Mouse (Mus musculus): ENCODE data around the gene Uaca. TPM values are rescaled to one million over a fixed set of nuclear protein-coding genes. Genes with fewer than 3 reads are reported as not detected.

Uaca gene
- total RNA-seq, 4 experiments from 2014 or later = 122 to 163 (median 140) TPM

DNA sequence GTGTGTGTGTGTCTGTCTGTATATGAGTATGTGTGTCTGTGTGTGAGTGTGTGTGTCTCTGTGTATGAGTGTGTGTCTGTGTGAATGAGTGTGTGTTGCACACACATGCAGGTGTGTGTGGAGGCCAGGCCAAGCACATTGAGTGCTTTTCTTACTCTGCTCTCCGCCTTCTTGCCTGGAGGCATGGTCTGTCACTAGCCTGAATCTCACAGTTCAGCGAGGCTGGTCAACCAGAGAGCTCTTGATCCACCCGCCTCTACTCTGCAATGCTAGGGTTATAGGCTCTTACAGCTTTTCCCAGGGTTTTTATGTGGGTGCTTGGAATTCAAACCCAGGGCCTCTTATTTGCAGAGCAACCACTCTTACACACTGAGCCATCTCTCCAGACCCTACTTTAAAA, 84.3 kb downstream of the Uaca start:
- DNase-seq (ENCODE audit: low spot score in 2 of 2) = no peak

DNA sequence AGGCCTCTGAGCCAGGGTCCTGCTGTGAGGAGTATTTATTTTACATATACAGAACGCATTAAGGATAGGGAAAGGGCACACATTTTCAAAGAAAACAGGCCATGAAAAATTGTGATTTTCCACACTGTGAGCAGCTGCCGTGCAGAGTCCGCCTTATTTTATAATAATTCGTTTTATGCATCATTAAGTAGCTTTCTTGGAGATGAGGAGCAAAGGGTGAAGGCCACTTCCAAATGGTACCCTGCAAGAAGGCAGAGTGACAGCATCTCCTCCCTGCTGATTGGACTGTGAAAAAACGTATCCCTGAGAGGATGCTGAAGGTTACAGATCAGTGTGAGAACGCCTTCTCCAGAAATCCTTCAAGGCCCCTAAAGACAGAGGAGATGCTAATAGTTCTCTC, 90.8 kb downstream of the Uaca start:
- no peak for DNase-seq (ENCODE audit: low spot score in 2 of 2)

- DNase-seq (ENCODE audit: low spot score in 2 of 2) = no peak
Observed at GRCm38 (mm10) chr9:60886431-60887371, 92.4 kb downstream of the Uaca start.

- DNase-seq (ENCODE audit: low spot score in 2 of 2) = no peak
Observed at GRCm38 (mm10) chr9:60887389-60887811, 93.1 kb downstream of the Uaca start.

DNA sequence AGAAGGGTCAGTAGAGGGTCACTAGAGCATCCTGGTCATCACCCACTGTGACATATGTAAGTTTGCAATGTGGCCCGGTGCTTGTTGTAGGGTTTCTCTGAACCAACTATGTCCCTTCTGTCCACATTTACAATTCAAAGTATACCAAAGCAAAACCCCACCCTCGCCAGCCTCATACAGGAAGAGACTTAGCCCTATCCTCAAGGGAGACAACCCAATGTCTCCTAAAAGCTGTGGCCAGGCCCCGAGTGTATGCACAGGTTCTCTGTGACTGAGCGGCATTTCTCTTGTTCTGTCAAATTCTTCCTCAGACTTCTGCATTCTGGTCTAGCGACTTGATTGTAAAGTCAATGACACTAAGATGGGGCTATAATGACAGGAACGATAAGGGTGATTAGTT, 99.2 kb downstream of the Uaca start:
- no peak for DNase-seq (ENCODE audit: low spot score in 2 of 2)

- DNase-seq (ENCODE audit: low spot score in 2 of 2) = no peak
Observed at GRCm38 (mm10) chr9:60895486-60896110, 101.3 kb downstream of the Uaca start.

DNA sequence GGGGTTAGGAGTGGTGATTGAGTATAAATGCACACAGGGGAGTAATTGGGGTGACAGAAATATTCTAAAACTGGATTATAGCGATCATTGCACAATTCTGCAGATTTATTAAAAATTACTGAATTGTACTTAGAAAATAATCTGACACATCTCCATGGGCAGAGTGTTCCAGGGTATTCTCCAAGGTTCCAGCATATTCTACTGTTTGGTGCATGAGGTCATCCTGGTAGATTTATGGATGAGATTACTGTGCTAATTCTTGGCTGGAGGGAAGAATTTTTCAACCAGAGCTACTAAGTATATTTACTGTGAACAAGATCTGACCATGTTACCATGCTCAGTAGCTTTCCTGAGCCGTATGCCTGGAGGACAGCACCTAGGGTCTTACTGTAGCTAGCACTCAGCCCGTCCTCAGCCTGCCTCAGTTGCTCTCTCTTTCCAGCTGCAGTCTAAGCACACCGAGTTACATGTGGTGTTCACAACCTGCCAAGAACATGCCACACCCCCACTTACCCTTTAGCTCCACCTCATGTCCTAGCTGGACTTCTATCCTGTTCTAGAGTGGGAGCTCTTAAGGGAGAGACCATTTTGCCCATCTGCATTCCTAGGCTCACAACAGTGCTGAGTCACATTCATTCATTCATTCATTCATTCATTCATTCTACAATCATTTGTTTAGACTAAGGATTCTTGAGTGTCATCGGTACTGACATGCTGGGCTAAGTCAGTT, 104.1 kb downstream of the Uaca start:
- DNase-seq (ENCODE audit: low spot score in 2 of 2) = no peak

- no peak for DNase-seq (ENCODE audit: low spot score in 2 of 2)
Observed at GRCm38 (mm10) chr9:60899201-60899600, 104.9 kb downstream of the Uaca start.

- no peak for DNase-seq (ENCODE audit: low spot score in 2 of 2)
Observed at GRCm38 (mm10) chr9:60899797-60900459, 105.6 kb downstream of the Uaca start.

DNA sequence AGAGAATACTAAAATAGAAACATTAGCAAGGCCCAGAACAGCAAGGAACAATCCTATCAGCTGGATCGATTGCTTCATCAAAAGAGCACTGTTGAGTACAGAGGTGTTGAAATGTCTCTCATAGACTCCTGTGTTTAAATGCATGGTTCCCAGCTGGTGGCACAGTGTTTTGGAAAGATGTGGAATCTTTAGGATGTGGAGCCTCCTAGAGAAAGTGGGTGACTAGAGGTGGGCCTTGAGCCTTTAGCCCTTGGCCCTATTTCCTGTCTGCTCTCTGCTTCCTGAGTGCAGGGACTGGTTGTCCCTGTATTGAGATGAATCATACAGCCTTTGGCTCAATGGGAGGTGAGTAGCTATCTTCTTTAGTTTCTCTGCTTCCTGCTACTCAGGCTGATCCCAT, 117.9 kb downstream of the Uaca start:
- DNase-seq (ENCODE audit: low spot score in 2 of 2) = no peak

DNA sequence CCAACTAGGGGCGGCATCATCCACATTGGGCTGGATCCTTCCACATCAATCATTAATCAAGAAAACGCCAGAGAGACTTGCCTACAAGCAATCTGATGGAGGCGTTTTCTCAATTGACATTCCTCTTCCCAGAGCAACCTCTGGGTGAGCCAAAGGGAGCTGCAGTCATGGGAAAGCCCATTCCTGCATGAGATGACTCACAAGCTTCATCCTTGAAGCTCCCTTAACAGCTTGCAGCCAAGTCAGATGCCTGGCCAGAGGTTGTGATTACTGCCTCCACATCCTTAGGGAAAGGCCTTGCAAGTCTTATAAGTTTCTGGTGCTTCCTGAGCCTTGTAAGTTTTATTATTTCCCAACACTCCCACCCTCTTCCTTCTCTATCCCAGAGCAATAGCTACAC, 119.3 kb downstream of the Uaca start:
- no peak for DNase-seq (ENCODE audit: low spot score in 2 of 2)

DNA sequence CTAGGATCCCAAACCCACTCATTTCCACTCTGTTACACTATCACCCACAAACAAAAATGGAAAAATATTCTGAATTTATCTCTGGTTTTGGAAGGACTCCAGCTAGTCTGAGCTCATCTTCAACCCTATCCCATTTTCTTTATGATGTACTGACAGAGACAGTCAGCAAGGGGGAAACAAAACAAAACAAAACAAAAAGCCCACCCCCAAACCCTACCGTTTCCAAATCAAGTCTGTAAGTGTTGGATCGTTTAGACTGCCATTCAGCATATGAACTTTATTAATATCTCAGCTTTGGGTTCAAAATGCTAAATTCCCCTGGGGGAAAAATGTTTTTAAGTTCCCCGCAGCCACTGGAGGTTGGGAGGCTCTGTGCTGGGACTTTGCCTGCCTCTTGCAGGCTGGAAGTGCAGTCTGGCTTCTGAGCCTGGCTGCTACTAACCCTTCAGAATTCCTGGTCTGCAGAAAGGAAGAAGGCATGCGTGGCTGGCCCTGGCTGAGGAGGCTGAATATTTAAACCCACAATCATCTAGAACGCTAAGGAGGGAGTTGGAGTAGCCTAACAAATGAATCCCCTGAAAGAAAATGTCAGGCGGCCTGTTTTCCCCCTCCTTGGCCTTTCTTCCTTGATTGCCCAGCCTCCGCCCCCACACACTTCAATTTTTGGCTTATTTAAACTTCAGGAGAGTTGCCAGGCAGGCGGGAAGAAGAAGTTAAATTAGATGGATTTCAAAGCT, 125.8 kb downstream of the Uaca start:
- DNase-seq (ENCODE audit: low spot score in 2 of 2) = no peak

DNA sequence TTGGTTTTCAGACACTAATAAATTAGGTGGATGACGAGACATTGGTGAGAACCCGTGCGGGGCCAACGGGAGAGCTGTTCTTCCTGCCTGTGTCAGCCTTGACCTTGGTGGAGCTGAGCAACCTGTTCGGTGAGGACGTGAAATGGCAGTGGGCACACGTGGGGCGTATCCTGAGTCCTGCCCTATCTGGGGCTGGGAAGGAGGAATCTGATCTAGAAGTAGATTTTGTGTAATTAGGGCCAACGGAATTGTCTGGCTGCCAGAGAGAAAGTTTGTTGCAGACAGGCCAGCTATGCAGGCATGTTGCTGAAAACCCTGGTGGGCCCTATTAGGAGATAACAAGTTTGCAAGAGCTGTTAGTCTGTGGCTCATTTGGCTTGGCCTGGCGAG, 126.3 kb downstream of the Uaca start:
- no peak for DNase-seq (ENCODE audit: low spot score in 2 of 2)

GRCm38 (mm10) chr9:60921287-60921686, 126.9 kb downstream of the Uaca start:
- no peak for DNase-seq (ENCODE audit: low spot score in 2 of 2)

GRCm38 (mm10) chr9:60921831-60922230, 127.5 kb downstream of the Uaca start:
- no peak for DNase-seq (ENCODE audit: low spot score in 2 of 2)

GRCm38 (mm10) chr9:60926301-60926700, 132.0 kb downstream of the Uaca start:
- no peak for DNase-seq (ENCODE audit: low spot score in 2 of 2)

DNA sequence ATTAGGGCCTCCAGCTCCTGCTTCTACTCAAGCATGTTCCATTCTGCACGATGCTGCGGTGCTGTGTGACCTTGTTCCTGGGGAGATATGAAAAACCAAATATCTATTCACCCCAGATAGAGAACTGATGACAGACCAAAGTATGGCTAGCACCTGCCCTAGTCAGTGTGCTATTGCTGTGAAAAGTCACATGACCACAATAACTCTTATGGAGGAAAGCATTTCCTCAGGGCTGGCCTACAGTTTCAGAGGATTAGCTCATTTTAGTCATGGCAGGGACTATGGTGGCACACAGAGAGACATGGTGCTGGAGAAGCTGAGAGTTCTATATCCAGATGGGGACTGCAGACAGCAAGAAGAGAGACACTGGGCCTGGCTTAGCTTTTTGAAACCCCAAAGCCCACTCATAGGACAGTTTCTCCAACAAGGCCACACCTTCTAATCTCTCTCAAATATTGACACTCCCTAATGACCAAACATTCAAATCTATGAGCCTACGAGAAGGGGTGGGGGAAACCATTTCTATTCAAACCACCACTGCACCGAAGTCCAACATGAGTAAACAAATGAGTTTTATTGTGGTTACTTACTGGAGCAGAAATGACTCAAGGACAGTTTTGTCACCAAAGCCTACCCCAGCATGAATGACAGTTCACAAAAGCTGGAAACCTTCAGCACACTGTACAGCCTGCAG, 135.1 kb downstream of the Uaca start:
- no peak for DNase-seq (ENCODE audit: low spot score in 2 of 2)
